Mouse (Mus musculus) MEL (cell line): Measurements from ENCODE around the gene Foxp2. TPM values are rescaled to one million over a fixed set of nuclear protein-coding genes. Genes with fewer than 3 reads are reported as not detected.

Experiments
- DNase-seq: peaks from one replicate; pipeline ENCODE4 v3.0.0; 2011; ENCODE audit warnings: low read depth, low spot score
- H3K27ac ChIP-seq: 2 replicates; pipeline ENCODE4 v1.5.1; 2012; ENCODE audit warnings: low read depth, mild to moderate bottlenecking, control low read depth, low read length, moderate library complexity; ENCODE audit not compliant: control insufficient read depth
- H3K27me3 ChIP-seq, 2 experiments: fragments of 150-350 bp in 1 of 2; sonication (generic) in 1 of 2; 2 replicates each; pipeline ENCODE4 v1.6.1; 2012; ENCODE audit warnings: low read length in 2 of 2, mild to moderate bottlenecking in 2 of 2, improper control_type of control experiment in 1 of 2, moderate library complexity in 1 of 2; ENCODE audit not compliant: insufficient read depth in 2 of 2, control insufficient read depth in 1 of 2
- H3K36me3 ChIP-seq, 2 experiments: 2 replicates each; pipeline ENCODE4 v1.6.1; 2012 to 2014; ENCODE audit warnings: low read length in 2 of 2, improper control_type of control experiment in 1 of 2, inconsistent platforms in 1 of 2, mild to moderate bottlenecking in 1 of 2; ENCODE audit not compliant: insufficient read depth in 2 of 2, control insufficient read depth in 1 of 2
- H3K4me1 ChIP-seq, 2 experiments: fragments of 150-350 bp in 1 of 2; sonication (generic) in 1 of 2; 2 replicates each; pipeline ENCODE4 v1.6.1; 2012; ENCODE audit warnings: low read length in 2 of 2, improper control_type of control experiment in 1 of 2, mild to moderate bottlenecking in 1 of 2; ENCODE audit not compliant: insufficient read depth in 2 of 2, control insufficient read depth in 1 of 2
- H3K4me3 ChIP-seq, 2 experiments: fragments of 150-350 bp in 1 of 2; sonication (generic) in 1 of 2; 2 replicates each; pipeline ENCODE4 v1.5.1; 2012; ENCODE audit warnings: low read depth in 2 of 2, low read length in 2 of 2, mild to moderate bottlenecking in 2 of 2, moderate library complexity in 2 of 2, control low read depth in 1 of 2, improper control_type of control experiment in 1 of 2; ENCODE audit not compliant: control insufficient read depth in 1 of 2, insufficient read depth in 1 of 2
- H3K79me2 ChIP-seq: 2 replicates; pipeline ENCODE4 v1.6.1; 2012; ENCODE audit warnings: mild to moderate bottlenecking, low read length, moderate library complexity; ENCODE audit not compliant: control insufficient read depth, poor library complexity, insufficient read depth
- H3K9ac ChIP-seq: 2 replicates; pipeline ENCODE4 v1.6.1; 2012; ENCODE audit warnings: low read depth, mild to moderate bottlenecking, control low read depth, low read length, moderate library complexity; ENCODE audit not compliant: control insufficient read depth, poor library complexity, severe bottlenecking
- H3K9me3 ChIP-seq: fragments of 150-350 bp; sonication (generic); replicated peaks from 2 replicates; pipeline ENCODE4 v1.6.1; 2012; ENCODE audit warnings: mild to moderate bottlenecking, low read length, improper control_type of control experiment, moderate library complexity; ENCODE audit not compliant: insufficient read depth
- CHD2 ChIP-seq: IDR thresholded peaks from 2 replicates; pipeline ENCODE4 v1.6.1; 2011; ENCODE audit warnings: low read length, improper control_type of control experiment
- CTCF ChIP-seq, 3 experiments: IDR thresholded peaks in 2 of 3; conservative IDR thresholded peaks in 1 of 3; 2 replicates each; pipeline ENCODE4 v1.5.1; 2011 to 2012; ENCODE audit warnings: low read length in 3 of 3, low read depth in 2 of 3, mild to moderate bottlenecking in 2 of 3, improper control_type of control experiment in 1 of 3, inconsistent platforms in 1 of 3, mixed read lengths in 1 of 3, moderate library complexity in 1 of 3; ENCODE audit not compliant: control insufficient read depth in 1 of 3, insufficient read depth in 1 of 3, poor library complexity in 1 of 3, severe bottlenecking in 1 of 3
- ELF1 ChIP-seq: IDR thresholded peaks from 2 replicates; pipeline ENCODE4 v1.6.1; 2014; ENCODE audit warnings: low read depth, mild to moderate bottlenecking, inconsistent platforms, low read length, improper control_type of control experiment, moderate library complexity
- EP300 ChIP-seq, 2 experiments: IDR thresholded peaks; 2 replicates each; pipeline ENCODE4 v1.6.1; 2011; ENCODE audit warnings: improper control_type of control experiment in 2 of 2, low read length in 2 of 2, low read depth in 1 of 2, mild to moderate bottlenecking in 1 of 2
- HCFC1 ChIP-seq: IDR thresholded peaks from 2 replicates; pipeline ENCODE4 v1.6.1; 2012; ENCODE audit warnings: low read depth, mild to moderate bottlenecking, inconsistent platforms, low read length, improper control_type of control experiment, moderate library complexity
- JUND ChIP-seq: IDR thresholded peaks from 2 replicates; pipeline ENCODE4 v1.6.1; 2011; ENCODE audit warnings: low read depth, mild to moderate bottlenecking, improper control_type of control experiment, low read length
- MAX ChIP-seq: IDR thresholded peaks from 2 replicates; pipeline ENCODE4 v1.6.1; 2011; ENCODE audit warnings: low read length, improper control_type of control experiment
- MAZ ChIP-seq: IDR thresholded peaks from 2 replicates; pipeline ENCODE4 v1.6.1; 2012; ENCODE audit warnings: low read depth, mild to moderate bottlenecking, inconsistent platforms, low read length, improper control_type of control experiment
- MXI1 ChIP-seq: IDR thresholded peaks from 2 replicates; pipeline ENCODE4 v1.6.1; 2011; ENCODE audit warnings: mild to moderate bottlenecking, low read depth, low read length, improper control_type of control experiment
- MYC ChIP-seq: IDR thresholded peaks from 2 replicates; pipeline ENCODE4 v1.6.1; 2011; ENCODE audit warnings: low read depth, mild to moderate bottlenecking, low read length, improper control_type of control experiment, moderate library complexity
- NELFE ChIP-seq: IDR thresholded peaks from 2 replicates; pipeline ENCODE4 v1.6.1; 2011; ENCODE audit warnings: low read depth, low read length, improper control_type of control experiment
- NRF1 ChIP-seq: IDR thresholded peaks from 2 replicates; pipeline ENCODE4 v1.6.1; 2014; ENCODE audit warnings: low read depth, mild to moderate bottlenecking, inconsistent platforms, low read length, improper control_type of control experiment, moderate library complexity; ENCODE audit not compliant: poor library complexity, insufficient read depth, severe bottlenecking
- POLR2A ChIP-seq, 2 experiments: IDR thresholded peaks; 2 replicates each; pipeline ENCODE4 v1.6.1; 2011 to 2012; ENCODE audit warnings: low read length in 2 of 2, mild to moderate bottlenecking in 2 of 2, control low read depth in 1 of 2, improper control_type of control experiment in 1 of 2, low read depth in 1 of 2, moderate library complexity in 1 of 2; ENCODE audit not compliant: control insufficient read depth in 1 of 2, insufficient read depth in 1 of 2, poor library complexity in 1 of 2
- POLR2AphosphoS2 ChIP-seq: IDR thresholded peaks from 2 replicates; pipeline ENCODE4 v1.6.1; 2011; ENCODE audit warnings: low read length, improper control_type of control experiment
- POLR2AphosphoS5 ChIP-seq: IDR thresholded peaks from 2 replicates; pipeline ENCODE4 v1.6.1; 2012; ENCODE audit warnings: low read depth, borderline replicate concordance, mild to moderate bottlenecking, inconsistent platforms, low read length, moderate library complexity, mixed read lengths
- RAD21 ChIP-seq: IDR thresholded peaks from 2 replicates; pipeline ENCODE4 v1.6.1; 2011; ENCODE audit warnings: mild to moderate bottlenecking, low read depth, low read length, improper control_type of control experiment
- RCOR1 ChIP-seq: IDR thresholded peaks from 2 replicates; pipeline ENCODE4 v1.6.1; 2012; ENCODE audit warnings: low read depth, mild to moderate bottlenecking, inconsistent platforms, low read length, improper control_type of control experiment
- SIN3A ChIP-seq: IDR thresholded peaks from 2 replicates; pipeline ENCODE4 v1.6.1; 2012; ENCODE audit warnings: low read length, improper control_type of control experiment, inconsistent platforms
- TCF12 ChIP-seq: IDR thresholded peaks from 2 replicates; pipeline ENCODE4 v1.6.1; 2014; ENCODE audit warnings: low read depth, mild to moderate bottlenecking, inconsistent platforms, low read length, improper control_type of control experiment, moderate library complexity
- UBTF ChIP-seq: IDR thresholded peaks from 2 replicates; pipeline ENCODE4 v1.6.1; 2012; ENCODE audit warnings: low read depth, mild to moderate bottlenecking, inconsistent platforms, low read length, improper control_type of control experiment, moderate library complexity, borderline replicate concordance; ENCODE audit not compliant: insufficient read depth
- ZC3H11A ChIP-seq: IDR thresholded peaks from 2 replicates; pipeline ENCODE4 v1.6.1; 2012; ENCODE audit warnings: low read depth, mild to moderate bottlenecking, inconsistent platforms, low read length, improper control_type of control experiment
- ZKSCAN1 ChIP-seq: IDR thresholded peaks from 2 replicates; pipeline ENCODE4 v1.6.1; 2012; ENCODE audit warnings: low read depth, mild to moderate bottlenecking, inconsistent platforms, low read length, improper control_type of control experiment, moderate library complexity
- ZMIZ1 ChIP-seq: IDR thresholded peaks from 2 replicates; pipeline ENCODE4 v1.6.1; 2012; ENCODE audit warnings: low read depth, mild to moderate bottlenecking, inconsistent platforms, low read length, improper control_type of control experiment, moderate library complexity
- polyA plus RNA-seq, 2 experiments: library from polyadenylated mRNA; stranded (reverse) in 1 of 2; unstranded in 1 of 2; fragments of >175 nt in 1 of 2; fragments of >200 nt in 1 of 2; gene quantifications; 2 replicates each; pipeline versions ENCODE4 v1.2.1 to v1.2.4; 2012; ENCODE audit warnings: low replicate concordance in 2 of 2, low read depth in 1 of 2; ENCODE audit not compliant: insufficient read length in 2 of 2, insufficient read depth in 1 of 2, missing spikeins in 1 of 2
- total RNA-seq: library from RNA; depleted of rRNA; stranded (reverse); fragments of 300-350 nt; gene quantifications from 2 replicates; pipeline ENCODE4 v1.2.3, GENCODE M21; 2012

Gene Foxp2
- total and polyA plus RNA-seq, 3 experiments = not detected

GRCm38 (mm10) chr6:14897028-14897427 is 4.1 kb upstream of the Foxp2 start:
- H3K9me3 ChIP-seq = no peaks in the 10 kb centered on the region
- H3K36me3 ChIP-seq = no peaks in the 10 kb centered on the region
- no peak overlapping the region for H3K9ac ChIP-seq
- H3K27ac ChIP-seq = no peak overlapping the region
- no peaks in the 10 kb centered on the region for H3K27me3 ChIP-seq
- TF ChIP-seq TCF12 (no peak), JUND (no peak), NRF1 (no peak), CTCF (IDR thresholded peaks at IDR 0.05 in 2 of 3, conservative IDR thresholded peaks at IDR 0.05 in 1 of 3; ENCODE audit: control insufficient read depth in 1 of 3, insufficient read depth in 1 of 3, low read depth in 2 of 3, low read length in 3 of 3, poor library complexity in 1 of 3, severe bottlenecking in 1 of 3) (no peak), CHD2 (no peak), MXI1 (no peak), ZKSCAN1 (no peak), UBTF (no peak), MYC (no peak), POLR2AphosphoS5 (no peak), MAX (no peak), MAZ (no peak), EP300 (IDR thresholded peaks at IDR 0.05; ENCODE audit: low read depth in 1 of 2, low read length in 2 of 2) (no peak), NELFE (no peak), ZMIZ1 (no peak), SIN3A (no peak), HCFC1 (no peak), POLR2A (IDR thresholded peaks at IDR 0.05; ENCODE audit: control insufficient read depth in 1 of 2, insufficient read depth in 1 of 2, low read depth in 1 of 2, low read length in 2 of 2, poor library complexity in 1 of 2) (no peak), ZC3H11A (no peak), POLR2AphosphoS2 (no peak)
- no peaks in the 10 kb centered on the region for H3K79me2 ChIP-seq
- DNase-seq = no peak
- H3K4me1 ChIP-seq = no peaks in the 10 kb centered on the region
- no peak overlapping the region for H3K4me3 ChIP-seq

- no peaks in the 10 kb centered on the region for H3K79me2 ChIP-seq
- H3K4me1 ChIP-seq = no peaks in the 10 kb centered on the region
- TF ChIP-seq ZKSCAN1 (no peak), ELF1 (no peak), ZC3H11A (no peak), MXI1 (no peak), RCOR1 (no peak), MYC (no peak), NRF1 (no peak), RAD21 (no peak), ZMIZ1 (no peak), SIN3A (no peak), MAZ (no peak)
- DNase-seq = no peak
- no peak overlapping the region for H3K4me3 ChIP-seq
- no peaks in the 10 kb centered on the region for H3K9me3 ChIP-seq
- H3K9ac ChIP-seq = no peak overlapping the region
- no peaks in the 10 kb centered on the region for H3K27me3 ChIP-seq
- no peaks in the 10 kb centered on the region for H3K36me3 ChIP-seq
- H3K27ac ChIP-seq = no peak overlapping the region
These were observed 2.9 kb upstream of the Foxp2 start for GRCm38 (mm10) chr6:14898096-14898855.
